Mouse (Mus musculus): Measurements from ENCODE around the gene Tox3.

Tox3 gene

GRCm38 (mm10) chr8:90348178-90348925 lies at the start of gene Tox3:
TSS of gene Tox3 (minus strand) at chr8:90348343.
- peak; percentile 78 for DNase-seq (ENCODE audit: inconsistent ontology term)

DNA sequence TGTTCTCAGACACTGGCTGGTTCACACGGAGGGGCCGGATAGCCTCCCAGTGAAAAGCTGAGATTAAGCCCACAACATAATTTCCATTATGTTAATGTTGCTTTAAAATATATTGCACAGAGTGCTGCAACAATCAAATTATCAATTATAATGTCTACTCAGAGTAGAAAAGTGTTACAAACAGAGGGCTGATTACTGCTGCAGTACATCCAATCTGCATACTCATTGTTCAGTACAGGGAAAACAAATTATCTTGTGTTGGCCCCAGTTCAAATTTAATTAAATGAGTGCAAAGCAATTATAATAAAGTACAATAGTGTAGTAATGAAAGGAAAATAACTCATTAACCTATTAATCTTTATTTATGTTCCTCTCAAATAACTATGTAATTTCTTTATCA lies 44.5 kb upstream of the Tox3 start:
- DNase-seq (ENCODE audit: inconsistent ontology term) = peak; percentile 43

- no peak for DNase-seq (ENCODE audit: inconsistent ontology term)
Observed at GRCm38 (mm10) chr8:90391483-90392074, 43.4 kb upstream of the Tox3 start.

- no peak for DNase-seq (ENCODE audit: inconsistent ontology term)
Observed at GRCm38 (mm10) chr8:90390827-90391226, 42.7 kb upstream of the Tox3 start.

DNA sequence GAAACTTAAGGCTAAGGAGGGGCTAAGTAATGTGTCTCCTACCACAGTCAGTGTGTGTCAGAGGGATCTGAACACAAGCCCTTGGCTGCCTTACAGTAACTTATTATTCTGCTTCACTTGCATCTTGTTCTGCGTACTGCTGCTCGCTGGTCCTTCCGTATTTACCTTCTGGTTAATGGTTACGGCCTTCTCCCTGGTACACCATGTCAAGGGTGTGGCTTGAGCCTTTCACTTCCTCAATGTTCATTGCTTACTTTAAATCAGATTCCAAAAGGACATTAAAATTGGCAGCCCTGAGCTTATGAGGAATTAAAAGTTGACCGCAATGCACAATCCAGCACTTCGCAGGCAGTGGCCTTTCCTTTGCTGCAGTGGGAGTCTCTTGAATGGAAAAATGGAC lies 30.9 kb upstream of the Tox3 start:
- no peak for DNase-seq (ENCODE audit: inconsistent ontology term)

- DNase-seq (ENCODE audit: inconsistent ontology term) = no peak
Observed at GRCm38 (mm10) chr8:90378036-90378435, 29.9 kb upstream of the Tox3 start.

GRCm38 (mm10) chr8:90371611-90372222 lies 23.6 kb upstream of the Tox3 start:
- DNase-seq (ENCODE audit: inconsistent ontology term) = peak; percentile 66

GRCm38 (mm10) chr8:90369876-90370275 lies 21.7 kb upstream of the Tox3 start:
- no peak for DNase-seq (ENCODE audit: inconsistent ontology term)

- DNase-seq (ENCODE audit: inconsistent ontology term) = no peak
Observed at GRCm38 (mm10) chr8:90356729-90357128, 8.6 kb upstream of the Tox3 start.

DNA sequence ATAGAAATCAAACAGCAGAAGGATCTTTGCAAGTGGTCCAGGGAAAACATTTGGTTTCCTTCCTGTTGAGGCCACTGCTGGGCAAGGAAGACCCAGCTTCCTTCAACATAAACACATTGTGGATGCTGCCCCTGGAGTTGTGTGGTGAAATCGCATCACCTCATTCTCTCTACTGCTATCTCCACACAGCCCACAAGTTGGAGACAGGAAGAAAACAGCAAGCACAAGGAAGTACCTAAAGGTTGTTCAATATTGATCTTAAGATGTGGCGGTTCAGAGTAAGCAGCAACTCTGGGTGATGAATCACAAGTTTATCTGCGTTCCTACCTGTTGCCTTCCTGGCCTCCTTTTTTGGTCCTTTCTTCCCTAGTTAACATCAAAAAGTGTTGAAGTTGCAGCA lies 6.6 kb upstream of the Tox3 start:
- DNase-seq (ENCODE audit: inconsistent ontology term) = no peak

DNA sequence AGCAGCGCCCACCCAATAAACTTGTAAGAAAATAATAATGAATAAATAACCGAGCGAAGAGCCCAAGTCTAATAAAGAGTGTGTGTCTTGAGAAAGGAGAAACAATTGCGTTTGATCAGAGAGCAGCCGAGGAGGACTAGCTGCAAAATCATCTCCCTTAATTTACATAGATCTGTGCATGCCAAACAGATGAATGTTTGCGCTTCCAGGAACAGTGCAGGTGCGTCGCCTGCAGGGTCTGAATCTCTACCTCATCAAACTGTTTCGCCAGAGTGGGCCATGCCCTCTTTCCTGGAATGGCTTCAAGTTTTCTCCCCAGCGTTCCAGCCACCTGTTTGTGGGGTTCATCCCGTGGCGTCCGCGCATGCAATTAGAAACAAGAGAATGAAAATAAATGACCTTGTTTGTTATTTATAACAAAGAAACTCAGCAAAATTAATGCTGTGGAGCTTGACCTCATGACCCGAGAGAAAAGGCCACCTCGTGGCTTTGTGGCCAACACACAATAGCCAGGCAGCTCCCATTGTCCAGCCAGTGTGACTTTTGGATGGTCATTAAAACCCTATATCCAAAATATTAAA lies 5.9 kb upstream of the Tox3 start:
- peak; percentile 48 for DNase-seq (ENCODE audit: inconsistent ontology term)

DNA sequence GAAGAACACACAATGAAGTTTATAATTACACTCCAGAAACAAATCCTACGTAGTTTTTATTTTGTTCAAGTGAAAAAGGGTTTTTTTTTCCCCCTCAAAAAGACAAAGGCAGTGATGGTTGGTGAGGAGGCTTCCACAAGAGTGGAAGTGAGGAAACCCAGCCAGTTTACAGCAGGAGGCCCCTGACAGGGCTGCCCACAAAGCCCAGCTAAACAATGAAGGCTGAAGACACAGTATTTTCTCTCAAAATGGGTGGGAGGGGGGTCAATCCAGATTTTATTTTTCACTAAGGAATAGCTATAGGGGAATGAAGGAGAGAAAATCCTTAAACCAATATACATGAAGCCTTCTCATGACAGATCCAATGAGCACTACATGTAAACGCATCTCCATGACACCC lies 5.4 kb upstream of the Tox3 start:
- DNase-seq (ENCODE audit: inconsistent ontology term) = peak; percentile 50

DNA sequence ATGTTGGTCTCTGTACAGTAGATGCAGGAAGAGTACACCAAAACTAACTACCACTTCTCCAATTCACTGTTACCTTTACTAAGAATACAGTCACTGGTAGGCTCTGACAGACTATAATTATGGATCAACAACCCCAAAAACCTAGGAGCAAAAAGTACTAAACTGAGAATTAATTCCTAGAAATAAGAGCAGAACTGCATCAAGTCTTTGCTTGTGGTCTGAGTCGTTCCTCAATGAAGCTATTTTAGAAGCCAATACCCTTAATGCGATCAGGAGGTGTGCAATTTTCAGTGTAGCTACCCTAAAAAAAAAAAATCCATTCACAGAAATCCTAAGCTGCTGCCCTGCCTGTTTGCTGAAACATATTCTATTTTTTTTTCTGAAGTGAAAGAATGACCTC lies 4.8 kb upstream of the Tox3 start:
- no peak for DNase-seq (ENCODE audit: inconsistent ontology term)

DNA sequence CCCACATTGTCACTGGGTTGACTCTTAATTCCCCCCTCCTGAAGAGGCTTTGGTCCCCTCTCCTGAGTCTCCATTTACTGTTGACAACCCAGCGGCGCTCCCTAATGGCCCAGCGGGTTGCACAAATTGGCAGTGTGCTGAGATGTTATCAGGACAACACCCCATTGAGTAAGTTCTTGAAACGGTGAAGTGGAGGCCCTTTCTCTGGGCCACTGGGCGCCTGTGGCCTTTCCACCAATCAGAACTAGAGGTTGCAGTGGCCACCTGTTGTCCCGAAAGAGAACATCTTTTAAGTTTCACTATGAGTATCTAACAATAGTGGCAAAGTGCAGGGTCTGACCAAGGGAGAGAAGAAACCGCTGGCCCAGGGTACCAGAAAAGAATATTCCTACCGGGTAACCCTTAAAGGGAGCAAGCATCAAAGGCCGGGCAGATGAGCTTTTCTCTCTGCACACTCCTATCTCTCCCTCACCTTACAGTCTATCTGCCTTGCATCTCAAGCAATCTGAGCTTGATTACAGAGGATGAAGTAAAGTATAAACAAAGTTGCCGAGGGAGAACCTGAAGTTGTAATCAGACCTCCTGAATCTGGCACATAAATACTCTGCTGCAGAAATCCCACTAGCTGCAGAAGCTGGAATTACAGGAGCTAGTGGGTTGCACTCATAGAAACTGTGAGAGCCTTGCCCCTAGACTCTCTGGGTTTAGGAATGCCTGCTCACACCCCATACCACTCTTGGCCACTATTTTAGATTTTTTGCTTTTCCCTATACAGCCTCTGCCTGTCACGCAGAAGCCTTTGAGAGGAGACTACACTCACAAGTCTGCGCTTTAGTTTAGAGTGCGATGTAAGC lies 1.8 kb upstream of the Tox3 start:
- DNase-seq (ENCODE audit: inconsistent ontology term) = peak; percentile 45

GRCm38 (mm10) chr8:90348926-90349683 lies 962 bp upstream of the Tox3 start:
- DNase-seq (ENCODE audit: inconsistent ontology term) = peak; percentile 33

DNA sequence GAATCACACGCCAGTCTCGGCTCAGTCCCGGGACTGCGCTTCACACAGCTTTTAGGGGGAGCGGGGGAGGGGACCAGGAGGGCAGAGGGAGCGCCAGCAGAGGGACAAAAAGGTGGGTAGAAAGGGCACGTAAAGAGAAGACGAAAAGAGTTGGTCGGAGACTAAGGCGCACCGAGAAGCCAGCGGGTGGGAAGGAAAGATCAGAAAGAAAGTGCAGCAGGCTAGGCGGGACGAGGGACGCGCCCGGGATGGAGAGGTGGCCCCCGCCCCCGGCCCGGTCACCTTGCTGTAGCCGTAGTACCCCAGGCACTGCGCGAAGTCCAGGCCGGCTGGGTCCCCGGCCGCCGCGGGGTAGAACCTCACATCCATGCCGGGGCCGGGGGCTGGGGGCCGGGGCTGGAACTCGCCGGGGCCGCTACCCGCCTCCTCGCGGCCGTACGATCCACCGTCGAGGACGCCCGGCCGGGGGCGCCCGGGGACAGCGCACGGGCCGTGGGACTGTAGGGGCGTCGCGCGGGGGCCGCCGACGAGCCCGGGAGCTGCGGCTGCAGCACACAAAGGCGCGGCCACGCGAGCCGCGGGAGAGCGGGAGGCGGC lies 464 bp downstream of the Tox3 start:
- DNase-seq (ENCODE audit: inconsistent ontology term) = peak; percentile 59

DNA sequence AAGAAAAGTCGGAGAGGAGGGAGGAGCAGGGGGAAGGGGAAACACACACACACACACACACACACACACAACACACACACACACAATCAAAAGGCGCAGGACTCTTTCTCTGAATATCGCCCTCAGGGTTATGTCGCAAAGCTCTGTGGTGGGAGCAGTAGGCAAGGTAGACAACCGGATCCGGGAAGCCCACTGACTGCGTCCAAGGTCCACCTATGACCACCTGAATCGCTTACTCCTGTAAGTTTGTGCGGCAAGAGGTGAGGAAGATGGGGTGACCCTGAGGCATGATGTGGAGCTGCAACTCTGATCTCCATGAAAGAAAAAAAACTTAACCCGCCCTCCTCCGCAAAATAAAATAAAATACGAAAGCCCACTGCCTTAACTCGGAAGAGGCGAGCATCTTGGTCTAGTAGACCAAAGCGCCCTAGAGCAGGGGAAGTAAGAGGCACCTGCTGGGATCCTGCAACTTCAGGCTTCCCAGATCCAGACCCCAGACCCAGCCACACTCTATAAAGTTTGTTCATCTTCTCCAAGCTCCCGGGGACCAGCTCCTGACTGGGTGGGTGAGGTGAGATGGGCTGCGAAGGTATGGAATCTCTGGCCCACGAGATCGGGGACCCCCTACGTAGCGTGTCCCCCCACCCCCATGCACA lies 1.1 kb downstream of the Tox3 start:
- DNase-seq (ENCODE audit: inconsistent ontology term) = no peak

DNA sequence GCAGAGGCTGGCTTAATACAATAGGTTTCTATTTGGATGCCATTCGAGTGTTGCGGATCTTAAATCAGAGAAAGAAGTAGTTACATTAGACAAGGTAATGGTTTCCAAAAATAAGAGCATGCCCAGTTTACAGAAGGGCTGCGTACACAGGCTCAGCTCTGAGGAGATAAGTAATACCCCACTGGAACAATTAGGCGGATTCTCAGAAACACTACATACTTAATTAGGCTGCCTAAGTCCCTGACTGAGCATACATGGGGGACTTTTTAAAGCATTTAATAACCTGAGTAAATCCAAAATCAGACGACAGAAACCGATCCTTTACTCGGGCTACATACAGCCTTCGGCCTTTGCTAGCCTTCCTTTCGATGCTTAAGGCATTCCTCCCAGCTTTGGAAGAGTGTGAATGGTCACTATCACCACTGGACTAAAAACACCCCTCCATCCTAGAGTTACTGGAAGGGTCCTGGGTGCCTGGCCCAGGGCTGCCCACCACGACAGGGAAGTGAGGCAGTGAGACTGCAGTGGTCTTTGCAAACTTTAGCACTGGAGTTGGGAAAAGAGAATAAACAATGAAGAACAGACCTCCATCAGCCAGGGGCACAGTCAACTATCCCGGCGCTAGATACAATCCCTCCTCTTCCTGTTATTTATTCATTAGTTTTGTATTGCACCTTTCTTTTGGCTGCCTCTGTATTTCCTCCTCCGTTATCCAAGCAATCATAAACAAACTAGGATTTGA lies 1.8 kb downstream of the Tox3 start:
- no peak for DNase-seq (ENCODE audit: inconsistent ontology term)

Data from Muller cell, postnatal 12 days (primary cell).